ENCODE assay signal across 8 mouse cellular contexts in the genomic region with DNA sequence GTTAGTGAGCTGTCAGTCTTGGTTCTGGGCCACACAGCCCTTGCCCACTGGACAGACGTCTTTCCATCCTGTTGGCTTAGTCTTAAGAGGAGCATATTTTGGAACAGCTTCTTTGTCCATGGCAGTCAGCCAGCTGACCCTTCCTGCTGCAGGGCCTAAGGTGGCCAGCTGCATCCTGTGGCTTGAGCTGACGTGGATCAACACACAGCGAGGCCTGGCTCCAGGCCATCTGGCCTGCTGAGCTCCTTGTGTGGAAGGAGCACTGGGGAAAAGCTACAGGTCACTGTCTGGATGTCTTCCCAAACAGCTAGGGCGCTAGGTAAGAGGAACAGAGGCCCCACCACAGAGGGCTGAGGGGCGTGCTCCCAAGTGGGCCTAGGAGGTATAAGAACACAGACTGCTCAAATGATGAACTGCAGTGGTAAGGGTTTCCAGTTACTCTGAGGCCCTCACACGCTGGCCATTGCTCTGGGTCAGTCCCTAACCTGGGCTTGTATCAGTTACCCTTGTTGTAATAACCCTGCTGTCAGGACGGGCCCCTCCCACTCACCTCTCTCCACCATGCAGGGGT.
DNase-seq lines count a peak whose midpoint lies in the region; ATAC-seq and TF ChIP-seq lines count a peak whose summit lies in the region.

No protein-coding gene starts in this region.

- no peak for TF ChIP-seq POLR2A in kidney, adult 2 months (IDR thresholded peaks at IDR 0.05; ENCODE audit: low read depth, low read length)

- H3K4me3 ChIP-seq in liver, embryonic 12.5 days = no peak overlapping the region
- H3K4me3 ChIP-seq in heart, embryonic 10.5 days = no peak overlapping the region
- H3K4me3 ChIP-seq in kidney, adult 2 months (ENCODE audit: insufficient read depth, low read depth, low read length) = no peak overlapping the region
- H3K4me3 ChIP-seq in lung, embryonic 15.5 days = no peak overlapping the region

- peak; percentile 40 for DNase-seq in liver
- peak; percentile 64 for DNase-seq in cerebellum, adult 9-11 months
- DNase-seq in heart, embryonic 10.5 days (ENCODE audit: low spot score) = peak; percentile 81
- peak; percentile 94 for DNase-seq in kidney, adult 2 months
- peak; percentile 76 for DNase-seq in skeletal muscle tissue, adult 2 months (ENCODE audit: low read depth, low spot score)
- no peak for DNase-seq in thymus, postnatal 10 days (ENCODE audit: low spot score in 2 of 2)

- no peaks in the 10 kb centered on the region; the same call in 1 of the 2 replicates for H3K27me3 ChIP-seq in liver, embryonic 12.5 days (replicated peaks)
- peaks cover 4% of the 10 kb centered on the region; the same call in 1 of the 2 replicates for H3K27me3 ChIP-seq in heart, embryonic 10.5 days (ENCODE audit: insufficient read depth, poor library complexity, severe bottlenecking)
- H3K27me3 ChIP-seq in kidney, adult 2 months (replicated peaks; ENCODE audit: control insufficient read depth, insufficient read depth, low read length) = no peaks in the 10 kb centered on the region
- no peaks in the 10 kb centered on the region for H3K27me3 ChIP-seq in lung, embryonic 15.5 days

- 44% methylated on average over 7 of the region's 7 CpGs for WGBS in liver, embryonic 12.5 days (ENCODE audit: insufficient replicate concordance)
- WGBS in heart, embryonic 10.5 days = 56% methylated on average over 7 of the region's 7 CpGs
- WGBS in kidney, adult 2 months = 32% methylated on average over 7 of the region's 7 CpGs
- WGBS in lung, embryonic 15.5 days = 33% methylated on average over 7 of the region's 7 CpGs

- no peaks in the 10 kb centered on the region for H3K9me3 ChIP-seq in liver, embryonic 12.5 days (replicated peaks)
- H3K9me3 ChIP-seq in heart, embryonic 10.5 days = no peaks in the 10 kb centered on the region
- no peaks in the 10 kb centered on the region for H3K9me3 ChIP-seq in lung, embryonic 15.5 days

- H3K27ac ChIP-seq in liver, embryonic 12.5 days = no peak overlapping the region
- H3K27ac ChIP-seq in heart, embryonic 10.5 days = peak overlapping the region; percentile 59
- H3K27ac ChIP-seq in kidney, adult 2 months (ENCODE audit: insufficient read depth, low read depth, low read length) = no peak overlapping the region
- peak overlapping the region; percentile 31 for H3K27ac ChIP-seq in lung, embryonic 15.5 days

- no peaks in the 10 kb centered on the region for H3K4me1 ChIP-seq in liver, embryonic 12.5 days
- H3K4me1 ChIP-seq in heart, embryonic 10.5 days = peaks cover 27% of the 10 kb centered on the region
- H3K4me1 ChIP-seq in kidney, adult 2 months (ENCODE audit: control insufficient read depth, insufficient read depth, low read length) = no peaks in the 10 kb centered on the region
- peaks cover 8% of the 10 kb centered on the region for H3K4me1 ChIP-seq in lung, embryonic 15.5 days

- no peak overlapping the region for H3K9ac ChIP-seq in liver, embryonic 12.5 days
- H3K9ac ChIP-seq in lung, embryonic 15.5 days = no peak overlapping the region

- no peak for ATAC-seq in liver, embryonic 12.5 days
- ATAC-seq in lung, embryonic 15.5 days (ENCODE audit: borderline replicate concordance, extremely low read depth, low FRiP score, low TSS enrichment) = peak; percentile 69

- TF ChIP-seq CTCF in kidney, adult 2 months (conservative IDR thresholded peaks at IDR 0.05; ENCODE audit: insufficient read depth, insufficient read length, low read depth, low read length) = no peak

- no peaks in the 10 kb centered on the region for H3K36me3 ChIP-seq in liver, embryonic 12.5 days
- no peaks in the 10 kb centered on the region for H3K36me3 ChIP-seq in heart, embryonic 10.5 days
- no peaks in the 10 kb centered on the region for H3K36me3 ChIP-seq in kidney, adult 2 months (ENCODE audit: control insufficient read depth, insufficient read depth, low read length)
- H3K36me3 ChIP-seq in lung, embryonic 15.5 days = no peaks in the 10 kb centered on the region

- H3K4me2 ChIP-seq in liver, embryonic 12.5 days = no peak overlapping the region
- no peak overlapping the region for H3K4me2 ChIP-seq in lung, embryonic 15.5 days

Comparison
In these comparisons a context has a peak if more than half of its experiments do, and no peak if none do; other contexts are left out.
1. DNase-seq: peak in liver (single experiment), cerebellum, adult 9-11 months (single experiment), heart, embryonic 10.5 days (single experiment), kidney, adult 2 months (single experiment) and skeletal muscle tissue, adult 2 months (single experiment); none in thymus, postnatal 10 days (0 of 2).
2. H3K27ac ChIP-seq: peak in heart, embryonic 10.5 days (single experiment) and lung, embryonic 15.5 days (single experiment); none in liver, embryonic 12.5 days (single experiment) and kidney, adult 2 months (single experiment).